Mouse (Mus musculus) brain, embryonic 18.5 days (tissue): ENCODE results near the gene Zfp2.

Experiments
- DNase-seq: peaks from one replicate; pipeline ENCODE4 v3.0.0-alpha.2; 2012; ENCODE audit warnings: low read depth, low spot score

Gene Zfp2

GRCm38 (mm10) chr11:50850989-50851601 lies 64.9 kb downstream of the Zfp2 start:
- no peak for DNase-seq

GRCm38 (mm10) chr11:50850177-50850735 lies 65.7 kb downstream of the Zfp2 start, which contains the start of gene Grm6:
Grm6 (plus strand) TSS chr11:50850685.
- DNase-seq = no peak

- DNase-seq = no peak
Observed at GRCm38 (mm10) chr11:50849310-50849709, 66.7 kb downstream of the Zfp2 start.
